Mouse (Mus musculus) hindbrain, embryonic 13.5 days (tissue): ENCODE data around the gene Ttll2. TPM values are rescaled to one million over a fixed set of nuclear protein-coding genes. Genes with fewer than 3 reads are reported as not detected.
"Not testable (repeated sequence)": the region's sequence is repeated elsewhere in the genome, so short reads cannot be mapped to it uniquely, and the experiment has no call there.

Source experiments
- ATAC-seq: fragments of 200-750 bp; cut with Nextera tagmentation; 2 replicates; pipeline ENCODE4 v1.8.0; 2017; ENCODE audit warnings: moderate TSS enrichment; ENCODE audit not compliant: low FRiP score
- H3K27ac ChIP-seq: fragments of 300-500 bp; sonication (generic); 2 replicates; pipeline ENCODE4 v1.5.1; 2015; ENCODE audit warnings: inconsistent platforms, mild to moderate bottlenecking, moderate library complexity
- H3K27me3 ChIP-seq: fragments of 300-500 bp; sonication (generic); 2 replicates; pipeline ENCODE4 v1.6.1; 2015; ENCODE audit warnings: mild to moderate bottlenecking, inconsistent platforms
- H3K36me3 ChIP-seq: fragments of 300-500 bp; sonication (generic); 2 replicates; pipeline ENCODE4 v1.6.1; 2015; ENCODE audit warnings: mild to moderate bottlenecking, inconsistent platforms
- H3K4me1 ChIP-seq: fragments of 300-500 bp; sonication (generic); replicated peaks from 2 replicates; pipeline ENCODE4 v1.6.1; 2015; ENCODE audit warnings: inconsistent platforms
- H3K4me2 ChIP-seq: fragments of 300-500 bp; sonication (generic); 2 replicates; pipeline ENCODE4 v1.6.1; 2015; ENCODE audit warnings: inconsistent platforms, mild to moderate bottlenecking, moderate library complexity
- H3K4me3 ChIP-seq: fragments of 300-500 bp; sonication (generic); 2 replicates; pipeline ENCODE4 v1.5.1; 2015; ENCODE audit warnings: mild to moderate bottlenecking, inconsistent platforms
- H3K9ac ChIP-seq: fragments of 300-500 bp; sonication (generic); 2 replicates; pipeline ENCODE4 v1.6.1; 2015; ENCODE audit warnings: mild to moderate bottlenecking, inconsistent platforms
- H3K9me3 ChIP-seq: fragments of 300-500 bp; sonication (generic); 2 replicates; pipeline ENCODE4 v1.6.1; 2016; ENCODE audit warnings: inconsistent platforms
- WGBS: fragments of 180-500 bp; shearing (Covaris S2); methylation state at CpG from one replicate; pipeline ENCODE4 v1.1.7; 2015; 5-methylcytosine and 5-hydroxymethylcytosine counted together
- polyA plus RNA-seq: library from polyadenylated mRNA; unstranded; fragments of >200 nt; fragmentation: Nextera tagmentation; extraction: Ambion mirVana; gene quantifications from 2 replicates; pipeline ENCODE4 v1.2.1, GENCODE M21; 2015

The Ttll2 gene
- polyA plus RNA-seq, 1 experiment from 2014 or later: not detected

DNA sequence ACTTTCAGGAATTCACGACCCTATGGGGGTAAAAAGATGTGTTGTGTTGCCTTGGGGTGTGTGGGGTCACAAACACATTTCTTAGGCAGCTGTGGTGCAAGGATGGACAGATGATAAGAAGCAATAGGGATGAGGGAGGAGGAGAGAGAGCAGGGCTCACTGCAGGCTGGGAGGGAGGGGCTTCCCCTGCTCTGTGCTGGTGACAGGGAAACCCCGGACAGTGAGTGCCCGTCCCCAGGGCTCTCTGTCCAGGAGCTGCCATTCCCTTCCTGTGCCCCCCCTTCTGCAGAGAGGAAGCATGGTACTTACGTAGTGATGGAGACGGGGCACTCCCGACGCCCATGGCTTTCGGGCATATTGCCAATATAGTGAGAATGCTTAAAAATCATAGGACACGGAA, 15.1 kb downstream of the Ttll2 start:
- WGBS: 58% methylated on average over 9 of the region's 9 CpGs
- H3K4me3 ChIP-seq, ATAC-seq: not testable (repeated sequence)

DNA sequence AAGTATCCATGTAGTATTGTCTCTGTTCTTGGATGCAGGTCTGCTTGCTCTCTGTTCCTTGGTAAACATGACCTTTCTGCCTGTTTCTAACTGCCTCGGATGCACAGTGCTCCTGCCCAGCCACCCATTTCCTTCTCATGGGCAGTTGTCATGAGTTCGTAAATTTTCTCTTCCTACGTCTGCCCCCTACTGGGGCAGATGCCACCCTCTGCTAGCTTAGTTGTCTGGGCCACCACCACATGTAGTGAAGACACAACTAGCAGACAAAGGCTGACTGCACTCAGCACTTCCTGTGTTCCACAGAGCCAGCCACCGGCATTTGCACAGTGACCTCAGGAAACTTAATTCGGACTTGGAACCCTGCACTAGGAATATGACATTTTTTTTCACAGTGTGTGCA, 19.8 kb downstream of the Ttll2 start:
- not testable (repeated sequence) for H3K27ac ChIP-seq, H3K4me1 ChIP-seq, H3K4me2 ChIP-seq, H3K4me3 ChIP-seq, H3K9me3 ChIP-seq, ATAC-seq, H3K27me3 ChIP-seq, H3K36me3 ChIP-seq, H3K9ac ChIP-seq
- WGBS: 85% methylated on average over 3 of the region's 5 CpGs

More for the DNA sequence above, 15.1 kb downstream of the Ttll2 start:
- H3K9me3 ChIP-seq, H3K27ac ChIP-seq, H3K9ac ChIP-seq, H3K4me1 ChIP-seq, H3K4me2 ChIP-seq, H3K36me3 ChIP-seq, H3K27me3 ChIP-seq: not testable (repeated sequence)

DNA sequence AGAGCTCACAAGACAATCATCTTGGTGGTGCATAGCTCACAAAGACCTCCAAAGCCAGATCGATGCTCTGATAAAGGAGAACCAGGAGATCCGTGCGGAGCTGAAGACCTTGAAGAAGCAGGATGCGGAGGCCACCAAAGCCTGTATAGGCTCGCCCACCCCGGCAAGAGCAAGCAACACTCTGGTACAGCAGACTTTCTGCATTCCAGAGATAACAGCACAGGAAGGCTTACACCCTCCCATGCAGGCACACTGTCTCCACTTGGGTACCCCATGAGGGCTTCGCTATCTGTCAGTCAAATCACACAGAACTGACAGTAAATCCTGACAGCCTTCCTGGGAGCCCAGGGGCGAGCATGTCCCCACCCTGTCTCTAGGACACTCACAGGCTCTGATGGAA, 26.1 kb downstream of the Ttll2 start:
- H3K4me1 ChIP-seq, H3K4me2 ChIP-seq, H3K4me3 ChIP-seq, H3K9ac ChIP-seq, H3K27ac ChIP-seq, H3K36me3 ChIP-seq, H3K27me3 ChIP-seq, ATAC-seq, H3K9me3 ChIP-seq: not testable (repeated sequence)
- WGBS: 91% methylated on average over 8 of the region's 8 CpGs

DNA sequence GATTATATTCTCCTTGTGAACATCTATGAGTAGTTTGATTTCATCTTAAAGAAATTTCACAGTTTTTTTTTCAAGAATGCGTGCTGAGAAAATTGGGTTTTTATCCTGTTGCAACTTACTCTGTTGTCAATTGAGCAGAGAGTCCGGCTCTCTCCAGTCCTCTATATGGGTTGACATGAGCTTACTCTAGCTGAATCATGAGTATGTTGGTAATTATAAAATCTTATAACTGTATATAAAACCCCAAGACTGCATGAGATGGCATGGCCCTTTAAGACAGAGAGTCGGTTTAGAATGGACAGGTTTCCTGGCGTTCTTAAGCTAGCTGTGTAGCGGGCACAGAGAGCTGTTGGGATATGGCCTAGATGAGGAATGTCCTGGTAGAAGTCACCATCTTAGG, 28.1 kb downstream of the Ttll2 start, which contains the start of gene Tcp10a:
TSS of gene Tcp10a (plus strand) at position 301 of the 400 bp plus-strand sequence.
- ATAC-seq, H3K9ac ChIP-seq, H3K9me3 ChIP-seq, H3K27ac ChIP-seq, H3K36me3 ChIP-seq, H3K27me3 ChIP-seq, H3K4me2 ChIP-seq, H3K4me3 ChIP-seq, H3K4me1 ChIP-seq: not testable (repeated sequence)
- 94% methylated on average over 5 of the region's 5 CpGs for WGBS

DNA sequence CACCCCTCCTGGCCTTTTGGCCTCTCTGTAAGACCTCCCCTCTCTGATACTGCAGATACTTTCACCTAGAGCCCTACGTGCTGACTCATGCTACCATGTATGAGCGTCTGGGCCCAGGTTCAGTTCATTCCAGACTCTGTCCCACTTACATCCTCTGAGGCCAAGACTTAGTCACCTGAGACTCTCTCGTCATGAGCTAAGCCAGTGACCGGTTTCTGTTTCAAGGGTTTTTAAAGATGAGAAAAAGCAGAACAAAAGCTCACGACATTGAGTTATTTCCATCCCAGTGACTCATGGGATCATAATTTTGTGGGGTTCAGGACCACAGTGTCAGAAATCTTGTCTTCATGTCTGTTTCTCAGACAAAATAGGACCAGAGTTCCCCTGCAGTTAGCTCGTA, 32.7 kb downstream of the Ttll2 start:
- H3K4me3 ChIP-seq: not testable (repeated sequence)
- WGBS: 91% methylated on average over 6 of the region's 6 CpGs

DNA sequence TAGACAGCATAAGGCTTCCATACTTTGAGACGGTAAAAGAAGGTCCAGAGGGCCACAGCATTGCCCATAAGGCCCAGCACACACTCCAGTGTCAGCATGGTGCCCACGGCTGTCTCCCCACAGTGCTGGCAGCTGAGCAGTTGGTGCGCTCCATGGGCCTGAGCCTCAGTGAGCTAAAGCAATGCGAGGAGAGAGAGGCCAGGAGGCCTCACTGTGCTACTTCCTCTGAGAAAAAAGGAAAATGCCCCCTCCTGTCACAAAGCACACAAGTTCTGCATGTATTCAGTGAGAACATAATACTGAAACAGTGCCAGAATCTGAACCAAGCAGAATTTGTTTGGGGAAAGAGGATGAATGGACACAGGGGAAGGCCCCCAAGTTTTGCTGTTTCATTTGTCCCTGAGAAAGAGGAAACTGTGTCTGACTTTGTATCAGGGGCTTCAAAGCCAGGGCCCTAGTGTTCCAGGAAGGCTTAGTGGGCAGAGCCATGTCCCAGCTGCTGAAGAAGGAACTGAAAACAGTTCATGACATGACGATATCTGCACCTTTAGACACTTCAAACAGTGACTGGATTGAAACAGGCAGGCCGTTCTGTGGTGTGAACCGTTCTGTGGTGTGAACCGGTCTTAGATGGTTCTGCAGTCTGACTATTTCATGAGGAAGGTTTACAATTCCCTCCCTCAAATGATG, 36.7 kb downstream of the Ttll2 start:
- H3K4me2 ChIP-seq, H3K4me3 ChIP-seq, H3K9me3 ChIP-seq, H3K27ac ChIP-seq, H3K36me3 ChIP-seq, H3K4me1 ChIP-seq, ATAC-seq, H3K27me3 ChIP-seq, H3K9ac ChIP-seq: not testable (repeated sequence)
- WGBS: 79% methylated on average over 7 of the region's 8 CpGs

More for the DNA sequence above, 32.7 kb downstream of the Ttll2 start:
- not testable (repeated sequence) for H3K27ac ChIP-seq, H3K9me3 ChIP-seq, H3K9ac ChIP-seq, H3K4me2 ChIP-seq, H3K4me1 ChIP-seq, ATAC-seq, H3K36me3 ChIP-seq, H3K27me3 ChIP-seq

DNA sequence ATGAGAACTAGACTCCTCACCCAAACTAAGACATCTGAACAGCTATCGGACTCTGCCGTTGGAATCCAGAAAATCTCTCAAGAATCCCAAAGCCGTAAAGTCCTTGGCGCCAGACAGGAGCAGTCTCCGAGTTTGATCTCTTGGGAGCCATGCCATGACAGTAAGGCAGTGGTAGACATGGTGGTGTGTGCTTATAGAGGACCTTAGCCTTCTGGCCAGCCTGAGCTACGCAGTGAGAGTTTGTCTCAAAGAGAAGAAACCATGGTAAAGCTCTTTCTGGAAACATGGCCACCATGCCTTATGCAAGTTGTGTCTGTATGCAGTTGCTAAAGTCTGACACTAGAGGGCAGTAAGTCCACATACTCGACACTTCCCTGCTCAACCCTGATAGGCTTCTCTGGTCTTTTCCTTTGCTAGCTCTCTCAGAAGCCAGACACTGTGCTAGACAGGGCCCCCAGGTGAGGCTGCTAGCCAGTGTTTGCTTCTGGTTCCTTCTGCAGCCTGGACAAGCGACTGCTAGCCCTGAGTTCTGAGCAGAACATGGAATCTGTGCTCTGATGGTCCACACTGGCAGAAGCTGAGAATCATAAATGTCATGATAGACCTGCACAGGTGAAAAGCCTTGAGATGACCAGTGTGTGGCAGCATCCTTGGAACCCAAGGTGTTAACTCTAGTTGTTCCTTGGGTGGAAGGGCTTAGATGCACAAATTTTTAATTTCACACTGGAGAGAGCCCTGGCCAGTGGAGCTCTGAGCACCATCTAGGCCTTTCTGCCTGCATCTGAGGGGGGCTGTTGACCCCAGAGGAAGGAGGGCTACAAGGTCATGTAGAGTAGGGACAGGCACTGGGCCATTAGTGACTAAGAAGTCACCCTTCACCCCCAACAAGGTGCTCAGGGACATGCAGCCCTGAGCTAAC, 46.0 kb downstream of the Ttll2 start:
- not testable (repeated sequence) for H3K9ac ChIP-seq, H3K4me2 ChIP-seq, H3K9me3 ChIP-seq, H3K27me3 ChIP-seq, H3K36me3 ChIP-seq, H3K4me3 ChIP-seq, H3K4me1 ChIP-seq, H3K27ac ChIP-seq
- WGBS: 62% methylated on average over 8 of the region's 8 CpGs
- ATAC-seq: peak; percentile 90

Other genes starting within 250 kb of the Ttll2 start
- gene Rps6ka2, start 182.6 kb downstream of the Ttll2 start, polyA plus RNA-seq: 21.2 and 22.1 TPM in 2 replicates
- gene Tcp10a, start 28.1 kb downstream of the Ttll2 start, polyA plus RNA-seq: not detected in 2 replicates
- not detected in 2 replicates for gene Gm49630, start 19.3 kb upstream of the Ttll2 start, polyA plus RNA-seq
- 0.12 TPM in 1 of 2 replicates, not detected in the other for gene Unc93a2, start 32.8 kb upstream of the Ttll2 start, polyA plus RNA-seq